Mouse (Mus musculus): ENCODE data around the gene Col15a1.

Gene Col15a1

GRCm38 (mm10) chr4:47230498-47230897, 22.5 kb downstream of the Col15a1 start:
- no peak for DNase-seq (ENCODE audit: low spot score)

DNA sequence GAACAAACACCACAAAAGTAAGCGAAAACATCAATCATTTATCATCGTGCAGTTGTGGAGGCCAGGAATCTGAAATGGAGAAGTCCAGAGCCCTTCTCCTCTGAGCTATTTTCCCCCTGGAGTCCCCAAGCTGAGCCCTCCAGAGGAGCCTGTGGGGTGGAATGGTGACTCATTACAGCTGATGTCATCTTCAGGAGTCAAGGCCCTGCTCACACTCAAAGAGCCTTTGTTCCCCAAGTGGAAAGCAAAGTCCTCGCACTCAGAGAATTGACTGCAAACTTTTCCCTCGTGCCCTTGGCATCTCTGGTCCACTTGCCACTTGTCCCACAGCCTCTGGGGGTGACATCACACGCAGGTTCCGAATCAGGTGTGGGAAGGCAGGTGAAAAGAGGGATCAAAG, 23.4 kb downstream of the Col15a1 start:
- no peak for DNase-seq (ENCODE audit: low spot score)

- DNase-seq (ENCODE audit: low spot score) = no peak
These were observed 25.4 kb downstream of the Col15a1 start for GRCm38 (mm10) chr4:47233192-47233835.

GRCm38 (mm10) chr4:47234667-47235267, 26.8 kb downstream of the Col15a1 start:
- DNase-seq (ENCODE audit: low spot score) = peak; percentile 45

DNA sequence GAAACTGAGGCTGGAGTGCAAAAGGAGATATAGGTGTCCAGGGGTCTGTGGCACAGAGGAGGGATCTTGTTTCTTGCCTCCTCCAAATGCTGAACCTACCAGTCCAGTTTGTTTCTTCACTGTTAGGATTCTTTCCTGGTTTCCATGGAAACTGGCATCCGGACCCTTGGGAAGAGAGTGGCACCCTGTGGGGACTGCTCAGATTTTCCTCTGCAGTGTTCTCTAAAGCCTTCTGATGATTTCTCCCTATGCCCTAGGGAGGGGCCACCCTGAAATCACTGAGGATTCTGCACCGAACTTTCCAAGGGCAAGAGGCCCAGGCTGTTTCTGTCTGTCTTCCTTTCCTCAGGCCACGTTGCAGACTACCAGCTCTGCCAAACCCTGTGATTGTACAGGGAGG, 27.4 kb downstream of the Col15a1 start:
- DNase-seq (ENCODE audit: low spot score) = no peak

GRCm38 (mm10) chr4:47236104-47236503, 28.1 kb downstream of the Col15a1 start:
- DNase-seq (ENCODE audit: low spot score) = no peak

GRCm38 (mm10) chr4:47237220-47237619, 29.3 kb downstream of the Col15a1 start:
- no peak for DNase-seq (ENCODE audit: low spot score)

DNA sequence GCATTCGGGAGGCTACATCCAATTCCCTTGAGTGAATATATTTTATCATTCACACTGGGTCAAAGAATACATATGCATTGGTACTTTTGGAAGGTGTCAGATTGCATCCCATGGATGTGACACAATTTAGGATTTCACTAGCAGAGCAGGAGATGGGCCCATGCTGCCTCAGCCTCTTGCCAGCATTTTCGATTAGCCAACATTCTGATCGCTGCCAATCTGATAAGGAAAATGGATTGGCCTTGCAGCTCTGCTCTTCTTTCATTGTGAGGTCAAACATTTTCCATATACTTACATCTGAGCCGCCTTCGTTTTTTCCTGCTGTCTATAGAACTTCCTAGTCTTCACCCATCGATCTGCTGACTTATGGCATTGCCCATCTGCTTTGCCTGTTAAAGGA, 31.2 kb downstream of the Col15a1 start:
- no peak for DNase-seq (ENCODE audit: low spot score)

DNA sequence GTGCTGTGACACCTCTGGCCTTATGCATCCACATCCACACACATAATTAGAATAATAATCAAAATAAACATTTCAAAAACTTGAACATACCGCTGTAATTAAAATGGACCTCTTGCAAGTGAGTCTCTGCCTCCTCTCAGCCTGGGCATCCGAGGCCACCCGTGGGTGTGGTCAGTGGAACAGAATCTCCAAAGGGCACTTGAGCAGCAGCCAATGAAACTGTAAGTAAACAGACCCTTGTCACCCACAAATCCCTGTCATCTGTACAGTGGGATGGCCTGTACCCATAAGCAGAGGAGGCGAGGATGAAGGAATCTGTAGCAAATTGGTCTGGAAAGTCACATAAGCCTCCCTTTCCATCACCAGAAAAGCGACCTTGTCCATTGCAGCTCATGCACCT, 32.9 kb downstream of the Col15a1 start:
- DNase-seq (ENCODE audit: low spot score) = no peak

- DNase-seq (ENCODE audit: low spot score) = no peak
These were observed 34.2 kb downstream of the Col15a1 start for GRCm38 (mm10) chr4:47242127-47242526.

GRCm38 (mm10) chr4:47244651-47245050, 36.7 kb downstream of the Col15a1 start:
- no peak for DNase-seq (ENCODE audit: low spot score)

- DNase-seq (ENCODE audit: low spot score) = no peak
These were observed 37.7 kb downstream of the Col15a1 start for GRCm38 (mm10) chr4:47245621-47246020.

DNA sequence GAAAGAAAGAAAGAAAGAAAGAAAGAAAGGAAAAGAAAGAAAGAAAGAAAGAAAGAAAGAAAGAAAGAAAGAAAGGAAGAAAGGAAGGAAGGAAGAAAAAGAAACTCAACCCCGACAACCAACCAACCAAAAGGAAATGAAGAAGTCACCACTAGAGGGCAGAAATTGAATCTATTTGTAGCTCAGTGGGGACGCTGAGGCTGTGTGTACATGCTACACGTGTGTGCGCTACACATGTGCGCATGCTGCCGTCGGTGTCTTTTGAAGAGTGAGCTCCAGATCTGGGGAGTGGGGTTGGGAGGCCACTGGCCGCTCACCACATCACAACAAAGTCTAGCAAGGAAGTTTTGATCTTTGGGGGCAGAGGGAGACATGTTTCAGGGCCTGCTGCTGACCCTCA, 38.9 kb downstream of the Col15a1 start:
- DNase-seq (ENCODE audit: low spot score) = no peak

DNA sequence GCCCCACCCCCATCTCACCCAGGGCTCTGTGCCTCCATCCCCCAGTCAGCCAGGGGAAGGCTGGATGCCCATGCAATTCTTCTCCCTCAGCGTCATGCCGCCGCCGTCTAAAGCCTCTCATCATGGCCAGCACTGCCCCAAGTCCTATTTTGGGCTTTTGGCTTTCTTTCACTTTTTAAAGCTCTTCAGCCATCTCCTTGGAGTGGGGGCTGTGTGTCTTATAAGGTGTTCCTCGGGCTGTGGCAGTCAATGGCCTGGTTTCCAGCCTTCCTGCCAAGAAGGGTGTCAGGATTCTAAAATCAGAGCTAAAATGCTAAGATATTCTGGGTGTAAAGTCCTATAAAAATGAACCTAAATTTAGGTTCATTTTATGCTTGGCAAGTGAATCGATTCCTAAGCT, 39.6 kb downstream of the Col15a1 start:
- DNase-seq (ENCODE audit: low spot score) = no peak

- DNase-seq (ENCODE audit: low spot score) = no peak
These were observed 41.2 kb downstream of the Col15a1 start for GRCm38 (mm10) chr4:47249193-47249592.

DNA sequence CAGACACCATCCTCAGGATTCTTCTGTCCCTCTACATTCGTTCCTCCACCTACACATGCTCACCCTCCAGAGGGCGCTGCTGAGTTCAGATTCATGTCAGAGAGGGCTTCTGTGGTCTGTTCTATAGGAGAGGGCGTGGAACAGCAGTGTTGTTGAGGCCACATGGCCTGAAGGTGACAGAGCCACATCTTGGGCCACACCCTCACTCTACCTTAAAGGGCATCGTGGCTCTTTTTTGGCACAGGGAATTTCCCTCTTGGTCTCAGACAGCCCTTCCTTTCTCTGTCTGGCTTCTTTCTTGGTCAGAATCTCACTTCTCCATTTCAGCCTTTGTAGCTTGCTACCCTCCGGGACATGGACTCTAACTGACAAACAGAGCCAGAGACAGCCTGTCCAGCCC, 43.1 kb downstream of the Col15a1 start:
- peak; percentile 38 for DNase-seq (ENCODE audit: low spot score)

- DNase-seq (ENCODE audit: low spot score) = no peak
These were observed 43.9 kb downstream of the Col15a1 start for GRCm38 (mm10) chr4:47251693-47252435.

DNA sequence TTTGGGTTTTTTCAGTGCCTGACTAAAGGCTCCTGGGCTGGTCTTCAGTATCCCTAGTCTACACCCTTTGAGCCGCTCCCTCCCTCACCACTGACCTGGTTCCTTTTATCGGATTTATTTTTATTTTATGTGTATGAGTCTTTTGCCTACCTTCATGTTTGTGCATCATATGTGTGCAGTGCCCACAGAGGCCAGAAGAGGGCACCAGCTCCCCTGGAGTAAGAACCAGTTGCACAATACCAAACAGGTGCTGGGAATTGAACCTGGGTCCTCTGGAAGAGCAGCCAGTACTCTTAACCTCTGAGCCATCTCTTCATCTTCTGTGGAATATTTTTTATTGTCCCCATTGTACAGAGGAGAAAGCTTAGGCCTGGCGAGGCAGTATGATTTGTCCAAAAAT, 44.7 kb downstream of the Col15a1 start:
- DNase-seq (ENCODE audit: low spot score) = no peak

GRCm38 (mm10) chr4:47255641-47256040, 47.7 kb downstream of the Col15a1 start:
- DNase-seq (ENCODE audit: low spot score) = peak; percentile 42

DNA sequence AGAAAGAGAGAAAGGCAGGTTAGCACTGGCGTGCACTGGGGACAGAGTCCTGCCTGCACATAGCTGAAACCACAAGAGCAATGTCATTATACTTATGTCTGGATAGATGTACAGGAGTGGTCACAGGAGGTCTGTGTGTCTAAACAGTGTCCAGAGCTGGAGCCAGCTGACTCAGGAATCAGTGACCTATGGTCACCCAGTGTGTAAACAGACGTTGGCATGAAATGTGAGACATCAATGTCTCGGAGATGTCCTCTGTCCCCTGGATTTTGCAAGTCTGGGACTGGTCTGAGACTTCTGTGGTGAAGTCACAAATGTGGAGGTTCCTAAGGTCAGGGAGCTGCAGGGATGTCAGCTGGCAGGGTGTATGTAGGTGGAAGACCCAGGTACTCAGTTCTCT, 50.2 kb downstream of the Col15a1 start:
- DNase-seq (ENCODE audit: low spot score) = no peak

DNA sequence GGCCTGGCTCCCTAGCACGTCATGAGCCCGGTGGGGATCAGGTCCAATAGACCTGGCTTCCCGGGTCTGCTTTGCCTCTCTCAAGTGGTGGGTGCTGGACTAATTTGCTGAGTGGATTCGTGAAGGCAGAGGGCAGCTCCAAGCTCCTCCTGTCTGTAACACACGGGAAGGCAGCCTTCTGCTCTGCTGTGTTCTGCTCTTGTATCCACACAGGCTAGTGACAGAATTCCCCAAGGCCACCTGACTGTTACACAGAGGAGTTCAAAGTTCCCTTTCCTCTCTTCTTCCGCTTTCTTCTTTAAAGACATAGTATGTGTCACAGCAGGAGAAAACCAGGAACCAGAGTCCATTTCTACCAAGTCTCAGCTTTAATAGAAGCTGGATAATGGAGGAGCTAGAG, 53.1 kb downstream of the Col15a1 start:
- peak; percentile 48 for DNase-seq (ENCODE audit: low spot score)

DNA sequence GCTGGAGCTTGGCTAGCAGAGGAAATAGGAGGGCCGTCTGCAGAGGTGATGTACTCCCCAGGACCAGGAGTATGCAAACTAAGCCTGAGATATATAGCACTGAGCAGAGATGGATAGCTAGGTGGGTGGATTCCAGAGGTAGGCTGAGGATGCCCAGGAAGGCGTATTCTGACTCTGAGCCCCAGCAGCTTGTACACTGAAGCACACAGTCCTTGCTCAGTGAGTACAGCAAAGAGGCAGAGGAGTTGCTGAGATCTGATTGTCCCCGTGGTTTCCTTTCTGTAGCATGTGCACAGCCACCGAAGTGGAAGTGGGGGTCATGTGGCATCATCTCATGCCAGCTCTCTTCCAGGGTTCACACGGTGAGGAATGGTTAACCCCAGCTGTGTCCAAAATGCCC, 54.0 kb downstream of the Col15a1 start:
- DNase-seq (ENCODE audit: low spot score) = no peak

- no peak for DNase-seq (ENCODE audit: low spot score)
These were observed 57.6 kb downstream of the Col15a1 start for GRCm38 (mm10) chr4:47265555-47265954.

Measured in yolk sac, embryonic 10.5 days (tissue).